Mouse (Mus musculus): ENCODE results near the gene Nup205.

The Nup205 gene

GRCm38 (mm10) chr6:35245086-35245485, 67.9 kb downstream of the Nup205 start:
- DNase-seq (ENCODE audit: low spot score in 2 of 2), result no peak

- DNase-seq (ENCODE audit: low spot score in 2 of 2), result no peak
These were observed 74.7 kb downstream of the Nup205 start for GRCm38 (mm10) chr6:35251807-35252476.

- DNase-seq (ENCODE audit: low spot score in 2 of 2), result peak; percentile 85 to 87
These were observed 75.5 kb downstream of the Nup205 start for GRCm38 (mm10) chr6:35252477-35253346.

- no peak for DNase-seq (ENCODE audit: low spot score in 2 of 2)
These were observed 76.3 kb downstream of the Nup205 start for GRCm38 (mm10) chr6:35253474-35253873.

DNA sequence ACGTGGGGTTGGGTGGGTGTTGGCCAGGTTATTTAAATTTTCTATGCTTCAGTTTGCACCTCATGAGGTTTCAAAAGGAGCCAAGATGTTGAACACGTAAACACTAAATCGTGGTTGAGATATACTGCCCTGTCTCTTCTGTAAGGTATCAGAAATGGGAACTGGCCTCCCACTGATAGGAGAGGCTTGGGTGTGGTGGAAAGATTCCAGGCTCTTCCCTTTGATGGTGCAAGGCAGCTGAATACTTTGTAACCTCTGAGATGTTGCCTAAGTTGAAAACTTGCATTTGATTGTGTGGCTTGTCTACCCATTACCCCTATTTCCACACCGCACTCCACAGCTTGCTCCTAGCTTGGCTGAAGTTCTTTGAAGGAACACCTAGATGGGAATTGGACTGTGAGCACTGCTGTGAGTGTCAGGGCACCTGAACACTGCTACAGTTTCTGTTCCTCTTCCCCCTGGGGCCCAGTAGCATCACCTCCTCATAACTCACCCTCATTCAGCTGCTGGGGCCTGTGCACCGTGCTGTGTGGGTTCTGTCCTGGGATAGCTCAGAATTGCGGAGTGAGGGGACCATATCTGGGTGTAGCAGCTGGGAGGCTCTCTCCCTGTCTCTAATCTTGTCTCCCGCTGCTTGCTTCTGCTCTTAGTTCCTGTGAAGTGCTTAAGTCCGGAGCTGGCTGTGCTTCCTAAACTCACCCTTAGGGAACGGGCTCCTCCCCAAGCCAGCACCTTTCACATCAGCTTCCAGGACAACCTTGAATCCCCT, 77.1 kb downstream of the Nup205 start:
- peak; percentile 58 to 69 for DNase-seq (ENCODE audit: low spot score in 2 of 2)

GRCm38 (mm10) chr6:35255017-35255416, 77.8 kb downstream of the Nup205 start:
- DNase-seq (ENCODE audit: low spot score in 2 of 2), result no peak

DNA sequence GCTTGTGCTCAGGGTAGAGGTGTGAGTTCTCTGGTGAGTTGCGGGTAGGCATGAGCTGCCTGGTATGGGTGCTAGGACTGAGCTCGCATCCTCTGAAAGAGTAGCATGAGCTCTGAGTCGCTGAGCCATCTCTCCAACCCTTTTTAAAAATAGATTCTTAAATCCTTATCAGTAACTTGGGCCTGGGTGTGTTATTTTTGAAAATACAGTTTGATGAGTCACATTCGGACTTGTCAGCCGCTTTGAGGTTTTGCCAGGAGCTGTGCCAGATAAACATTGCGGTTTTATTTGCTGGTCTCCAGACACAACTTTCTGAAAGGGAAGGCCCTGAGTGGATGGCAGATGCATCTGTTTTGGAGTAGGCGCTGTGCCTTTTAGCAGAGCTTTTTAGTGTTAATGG, 79.5 kb downstream of the Nup205 start:
- DNase-seq (ENCODE audit: low spot score in 2 of 2), result peak; percentile 61 to 71

DNA sequence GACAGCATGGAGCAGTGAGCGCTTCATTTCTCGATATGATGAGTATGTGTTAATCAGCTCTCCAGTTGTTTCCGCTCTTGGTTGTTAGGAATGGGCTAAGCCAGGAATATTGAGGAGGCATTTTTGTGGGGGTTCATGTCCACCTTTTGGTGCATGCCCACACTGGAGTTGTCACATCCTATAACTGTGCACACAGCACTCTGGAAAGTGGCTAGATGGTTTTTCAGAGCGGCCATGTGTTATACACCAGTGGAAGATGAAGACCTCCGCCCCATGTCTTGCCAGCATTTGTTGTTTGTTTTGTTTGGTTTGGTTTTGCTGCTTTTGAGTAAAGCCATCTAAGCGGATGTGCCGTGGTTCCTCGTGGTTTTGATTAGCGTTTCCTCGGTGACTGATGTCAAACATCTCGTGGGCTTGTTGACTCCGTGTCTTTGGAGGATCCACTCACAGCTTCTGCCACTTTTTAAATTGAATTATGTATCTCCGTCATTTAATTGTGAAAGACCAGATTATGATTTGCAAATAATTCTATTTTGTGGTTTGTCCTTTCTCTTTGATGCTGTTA, 80.5 kb downstream of the Nup205 start:
- no peak for DNase-seq (ENCODE audit: low spot score in 2 of 2)

DNA sequence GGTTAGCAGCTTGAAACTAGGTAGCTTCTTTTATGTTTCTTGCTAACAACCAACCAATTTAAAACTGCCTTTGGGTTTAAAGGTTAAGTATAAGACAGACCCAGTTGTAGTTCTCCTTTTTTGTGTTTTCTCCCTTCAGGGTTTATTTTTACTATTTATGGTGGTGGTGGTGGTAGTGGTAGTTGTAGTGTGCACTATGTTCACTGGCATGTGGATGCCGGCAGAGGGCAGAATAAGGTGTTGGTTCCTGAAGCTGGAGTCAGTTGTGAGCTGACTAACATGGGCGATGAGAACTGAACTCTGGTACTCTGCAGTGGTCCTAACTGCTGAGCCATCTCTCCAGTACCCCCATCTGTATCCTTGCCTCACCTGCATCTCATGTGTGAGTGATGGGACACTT, 81.7 kb downstream of the Nup205 start:
- DNase-seq (ENCODE audit: low spot score in 2 of 2), result no peak

- DNase-seq (ENCODE audit: low spot score in 2 of 2), result no peak
These were observed 82.3 kb downstream of the Nup205 start for GRCm38 (mm10) chr6:35259526-35259925.

DNA sequence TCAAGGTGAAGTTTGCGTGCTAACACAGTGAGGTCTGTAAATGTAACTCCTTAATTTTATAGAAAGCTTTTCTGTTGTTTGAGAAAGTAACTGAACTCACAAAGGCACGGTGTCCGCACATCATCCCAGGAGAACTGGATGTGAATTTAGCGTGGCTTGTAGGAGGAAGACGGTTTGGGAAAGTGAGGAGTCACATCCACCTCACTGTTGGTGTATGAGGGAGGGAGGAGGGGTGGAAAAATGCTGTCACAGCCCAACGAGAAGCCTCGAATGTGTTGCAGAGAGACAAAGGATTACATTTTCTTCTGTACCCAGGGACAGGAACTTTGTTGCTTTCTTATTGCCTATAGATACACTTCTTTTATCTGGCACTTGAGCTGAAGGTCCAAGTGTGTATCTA, 83.3 kb downstream of the Nup205 start:
- DNase-seq (ENCODE audit: low spot score in 2 of 2), result no peak

GRCm38 (mm10) chr6:35265580-35266278, 88.5 kb downstream of the Nup205 start:
- no peak for DNase-seq (ENCODE audit: low spot score in 2 of 2)

DNA sequence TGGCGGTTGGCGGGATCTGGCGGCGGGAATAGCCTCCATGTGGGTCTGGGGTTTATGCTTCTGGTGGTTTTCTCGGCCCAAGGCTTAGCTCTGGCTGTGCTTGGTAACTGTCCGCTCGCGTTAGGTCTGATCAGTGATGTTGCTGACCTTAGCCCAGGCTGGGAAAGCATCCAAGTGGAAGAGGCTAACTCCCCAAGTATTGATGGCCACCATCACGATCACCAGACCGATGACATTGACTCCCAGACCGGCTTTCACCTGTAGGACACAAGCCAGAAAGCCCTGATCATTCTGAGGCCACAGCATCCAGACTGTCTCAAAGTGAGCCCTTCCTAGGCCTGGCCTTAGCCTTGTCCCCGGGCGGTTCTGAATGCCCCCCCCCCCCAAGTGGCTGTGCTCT, 91.5 kb downstream of the Nup205 start:
- no peak for DNase-seq (ENCODE audit: low spot score in 2 of 2)

GRCm38 (mm10) chr6:35269643-35270042, 92.4 kb downstream of the Nup205 start:
- DNase-seq (ENCODE audit: low spot score in 2 of 2), result no peak

GRCm38 (mm10) chr6:35271094-35271855, 94.1 kb downstream of the Nup205 start:
- DNase-seq (ENCODE audit: low spot score in 2 of 2), result no peak

DNA sequence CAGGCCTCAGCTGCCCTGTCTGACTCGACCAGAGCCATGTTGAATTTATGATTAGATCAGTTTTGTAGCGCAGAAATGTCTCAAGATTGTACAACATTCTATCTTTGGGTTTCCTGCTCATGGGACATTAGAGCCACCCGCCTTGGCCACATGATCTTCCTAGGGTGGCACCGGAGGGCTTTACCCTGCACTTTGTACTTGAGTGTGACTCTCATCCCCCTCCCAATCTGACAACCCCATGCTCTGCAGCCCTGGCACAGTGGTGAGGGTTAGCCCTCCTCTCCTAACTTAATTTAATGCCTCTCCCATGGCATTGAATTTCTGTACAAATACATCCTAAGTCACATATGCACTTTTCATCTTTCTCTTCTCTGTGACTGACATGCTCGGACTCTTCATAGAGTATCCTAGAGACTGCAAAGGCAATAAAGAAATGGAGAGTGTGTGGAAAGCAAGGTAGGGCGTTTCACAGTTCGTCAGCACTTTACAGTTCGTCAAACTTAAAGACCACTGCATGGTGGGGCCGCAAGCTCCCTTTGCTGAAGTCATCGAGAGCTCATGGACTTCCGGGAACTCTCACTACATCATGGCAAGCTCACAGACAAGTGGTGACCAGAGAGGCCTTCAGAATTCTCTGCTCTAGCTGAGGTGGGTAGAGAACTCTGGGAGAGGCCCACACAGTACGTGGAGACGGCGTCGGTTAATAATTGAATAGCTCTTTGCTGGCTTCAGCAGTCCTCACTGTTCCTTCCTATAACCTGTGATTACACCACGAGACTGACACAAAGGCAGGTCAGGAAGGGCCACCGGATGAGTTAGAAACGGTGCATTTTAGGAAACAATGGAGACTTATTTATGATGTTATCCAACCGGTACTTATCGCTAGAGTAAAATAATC, 94.9 kb downstream of the Nup205 start:
- DNase-seq (ENCODE audit: low spot score in 2 of 2), result no peak

DNA sequence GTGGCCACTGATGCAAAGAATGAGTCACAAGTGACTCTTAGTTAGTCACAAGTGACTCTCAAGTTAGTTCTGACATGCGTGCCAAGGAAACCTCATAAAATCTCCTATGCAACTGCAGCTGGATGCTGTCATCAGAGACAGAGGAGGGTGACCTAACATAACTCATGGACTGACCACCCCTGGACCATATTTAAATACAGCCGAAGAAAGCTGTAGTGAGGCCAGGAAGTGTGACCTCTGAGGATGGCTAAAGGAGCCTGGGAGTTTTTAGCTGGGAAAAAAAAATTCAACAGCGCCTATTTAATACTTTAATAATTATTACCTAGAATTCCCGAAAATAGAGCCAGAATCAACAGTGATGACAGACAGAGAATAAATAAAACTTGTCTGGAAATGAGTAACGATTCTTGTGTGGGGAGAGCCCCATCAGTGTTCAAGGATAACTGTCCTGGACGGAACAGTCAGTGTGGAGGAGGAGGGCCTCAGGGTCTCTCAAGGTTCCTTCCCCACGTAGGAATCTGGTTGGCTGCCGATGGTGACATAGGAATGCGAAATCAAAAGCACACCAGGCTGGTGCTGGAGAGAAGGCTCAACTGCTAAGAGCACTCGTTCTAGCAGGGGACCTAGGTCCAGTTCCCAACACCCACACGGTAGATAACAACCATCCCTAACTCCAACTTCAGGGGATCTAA, 96.3 kb downstream of the Nup205 start:
- DNase-seq (ENCODE audit: low spot score in 2 of 2), result no peak

DNA sequence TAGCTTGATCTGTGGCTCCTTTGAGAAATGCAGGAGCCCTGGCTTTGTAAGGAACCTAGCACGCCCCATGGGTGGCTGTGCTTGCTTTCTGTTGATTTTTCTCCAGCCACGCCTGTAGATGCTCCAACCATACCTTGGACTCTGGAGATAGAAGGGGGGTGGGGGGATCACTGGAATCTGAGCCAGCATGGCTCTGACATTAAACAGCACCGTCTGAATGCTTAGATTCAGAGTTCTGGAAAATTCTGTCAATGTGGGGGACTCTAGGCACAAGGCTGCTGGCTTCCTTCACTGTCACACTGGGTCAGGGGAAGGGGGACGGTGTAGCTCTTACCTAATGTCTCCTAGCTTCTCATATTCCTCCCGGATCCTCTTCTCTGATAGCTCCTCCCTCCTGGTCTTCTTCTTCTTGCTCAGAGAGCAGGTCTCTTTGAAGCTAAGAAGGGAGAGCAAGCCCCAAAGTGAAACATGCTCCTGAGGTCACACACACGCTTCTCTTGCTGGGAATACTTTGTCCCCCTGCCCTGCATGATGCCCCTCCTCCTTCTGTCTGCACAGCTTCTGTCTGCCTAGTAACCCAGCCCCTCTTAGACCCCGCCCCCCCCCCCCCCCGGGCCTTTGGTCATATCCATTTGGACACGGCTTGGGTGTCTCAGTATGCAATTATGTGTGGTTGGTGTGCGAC, 100.8 kb downstream of the Nup205 start:
- DNase-seq (ENCODE audit: low spot score in 2 of 2), result no peak

Data from spleen, postnatal 36 days (tissue).